Mouse (Mus musculus) layer of hippocampus, postnatal 36 days (tissue): ENCODE measurements around the gene Gm49380. TPM values are rescaled to one million over a fixed set of nuclear protein-coding genes. Genes with fewer than 3 reads are reported as not detected.

ENCODE experiments used
- DNase-seq, 2 experiments: peaks; one replicate each; pipeline ENCODE4 v3.0.0; 2022
- total RNA-seq, 2 experiments: library from RNA; stranded (reverse); gene quantifications; 2 replicates each; pipeline ENCODE4 v1.2.3; 2021

The Gm49380 gene
- total RNA-seq, result under 1 TPM; 0.35 to 0.61 TPM

DNA sequence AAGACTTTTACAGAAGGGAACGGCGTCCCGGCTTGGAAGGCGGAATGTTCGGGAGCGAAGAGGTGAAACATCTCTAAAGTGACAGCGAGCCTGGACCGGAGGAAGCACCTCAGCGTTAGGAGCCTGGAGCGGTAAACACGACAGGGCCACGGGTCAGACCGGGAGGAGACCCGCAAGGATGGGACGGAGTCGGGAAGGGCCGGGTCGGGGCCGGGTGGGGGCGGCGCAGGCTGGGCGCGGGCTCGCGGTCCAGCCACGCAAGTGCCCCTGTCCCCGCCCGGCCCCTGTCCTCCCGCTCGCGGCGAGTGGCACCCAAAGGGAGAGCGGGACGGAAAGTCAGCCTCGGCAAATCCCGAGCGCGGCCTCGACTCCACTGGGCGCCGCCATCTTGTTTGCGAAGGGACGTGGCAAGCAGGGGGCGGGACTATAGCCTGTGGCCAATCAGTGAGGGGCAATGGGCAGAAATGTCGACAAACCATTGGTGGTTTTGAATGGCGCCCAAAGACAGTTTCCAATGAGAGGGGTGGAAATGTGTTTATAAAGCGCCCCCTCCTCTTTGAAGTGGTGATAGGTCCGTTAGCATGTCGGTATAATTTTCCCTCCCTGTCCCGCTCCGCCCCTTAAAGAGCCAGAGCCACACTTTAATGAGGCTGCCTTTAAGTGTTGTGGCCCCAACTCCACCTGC lies at the start of gene Gm49380, which contains the start of gene Rnf26:
TSS of gene Gm49380 (minus strand) at position 396 of the 685 bp plus-strand sequence.
TSS of gene Rnf26 (minus strand) at position 413 of the 685 bp plus-strand sequence.
- DNase-seq, result peak; percentile 91 to 93

DNA sequence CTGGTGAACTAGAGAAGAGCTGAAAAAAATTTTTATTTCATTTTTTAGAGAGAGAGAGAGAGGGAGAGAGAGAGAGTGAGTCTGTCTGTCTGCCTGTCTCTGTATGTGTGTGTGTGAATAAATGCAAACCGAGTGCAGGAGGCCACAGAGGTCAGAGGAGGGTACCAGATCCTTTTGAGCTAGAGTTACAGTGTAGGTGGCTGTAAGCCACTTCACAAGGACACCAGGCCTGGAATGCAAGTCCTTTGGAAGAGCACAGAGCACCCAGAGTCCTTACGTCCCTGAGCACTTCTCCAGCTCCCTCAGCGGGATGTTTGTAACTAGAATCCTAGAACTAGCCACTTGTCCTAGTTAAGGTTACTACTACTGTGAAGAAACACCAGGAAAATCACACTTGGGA lies 46.6 kb upstream of the Gm49380 start:
- no peak for DNase-seq

DNA sequence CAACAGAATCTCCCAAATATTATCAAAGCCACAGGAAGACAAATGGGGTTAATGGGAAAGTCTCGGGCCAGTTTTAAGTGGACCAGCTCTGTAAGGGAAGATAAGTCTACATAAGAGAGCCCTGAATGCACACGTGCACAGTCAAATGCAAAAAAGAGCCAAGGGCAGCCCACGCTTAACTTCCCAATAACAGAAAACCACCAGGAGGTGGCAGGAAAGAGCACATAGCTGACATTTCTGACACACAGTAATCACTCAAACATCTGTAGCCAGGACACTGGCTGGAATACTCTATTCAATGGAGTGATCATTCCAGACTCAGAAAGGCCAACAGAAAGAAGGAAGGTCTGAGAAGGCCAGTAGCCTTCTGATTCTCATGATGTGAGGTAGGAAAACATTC lies 34.0 kb upstream of the Gm49380 start:
- no peak for DNase-seq

- no peak for DNase-seq
These were observed 31.4 kb upstream of the Gm49380 start for GRCm38 (mm10) chr9:44144718-44145060.

GRCm38 (mm10) chr9:44144023-44144717 lies 30.9 kb upstream of the Gm49380 start:
- DNase-seq, result no peak

DNA sequence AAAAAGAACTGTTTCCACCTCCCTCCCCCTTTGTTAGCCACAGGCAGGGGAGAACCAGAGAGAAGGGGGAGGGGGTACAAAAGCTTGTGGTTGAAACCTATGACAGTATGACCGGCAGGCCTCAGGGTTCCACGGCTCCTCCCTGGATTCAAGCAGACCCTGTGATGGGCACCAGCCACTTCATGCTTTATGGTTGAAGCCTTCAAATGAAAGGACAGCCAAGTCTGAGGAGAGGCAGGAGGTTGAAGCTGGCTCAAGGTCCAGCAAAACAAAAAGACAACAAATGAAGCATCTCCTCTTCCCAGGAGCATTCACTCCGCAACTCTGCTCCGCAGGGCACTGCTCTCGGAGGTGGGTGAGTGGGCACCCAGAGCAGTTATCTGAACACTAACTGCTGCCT lies 30.1 kb upstream of the Gm49380 start:
- no peak for DNase-seq

- DNase-seq, result no peak
These were observed 28.7 kb upstream of the Gm49380 start for GRCm38 (mm10) chr9:44141951-44142350.

DNA sequence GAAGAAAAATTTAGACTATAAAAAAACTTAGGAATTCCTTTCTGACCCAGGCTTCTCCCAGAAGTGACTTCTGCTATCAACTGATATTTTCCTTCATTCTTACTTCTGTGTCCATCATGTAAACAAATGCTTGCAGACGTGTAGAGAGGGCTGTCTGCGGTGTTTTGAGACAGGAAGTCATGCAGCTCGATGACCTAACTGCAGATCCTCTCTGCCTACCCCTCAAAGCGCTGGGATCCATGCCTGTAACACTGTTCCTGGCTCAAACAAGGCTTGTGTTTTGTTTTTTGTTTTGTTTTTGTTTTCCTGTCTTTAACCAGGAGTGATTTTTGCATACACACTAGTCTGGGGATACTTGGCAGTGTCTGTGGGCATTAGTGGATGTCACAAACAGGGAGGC lies 24.5 kb upstream of the Gm49380 start:
- DNase-seq, result no peak

DNA sequence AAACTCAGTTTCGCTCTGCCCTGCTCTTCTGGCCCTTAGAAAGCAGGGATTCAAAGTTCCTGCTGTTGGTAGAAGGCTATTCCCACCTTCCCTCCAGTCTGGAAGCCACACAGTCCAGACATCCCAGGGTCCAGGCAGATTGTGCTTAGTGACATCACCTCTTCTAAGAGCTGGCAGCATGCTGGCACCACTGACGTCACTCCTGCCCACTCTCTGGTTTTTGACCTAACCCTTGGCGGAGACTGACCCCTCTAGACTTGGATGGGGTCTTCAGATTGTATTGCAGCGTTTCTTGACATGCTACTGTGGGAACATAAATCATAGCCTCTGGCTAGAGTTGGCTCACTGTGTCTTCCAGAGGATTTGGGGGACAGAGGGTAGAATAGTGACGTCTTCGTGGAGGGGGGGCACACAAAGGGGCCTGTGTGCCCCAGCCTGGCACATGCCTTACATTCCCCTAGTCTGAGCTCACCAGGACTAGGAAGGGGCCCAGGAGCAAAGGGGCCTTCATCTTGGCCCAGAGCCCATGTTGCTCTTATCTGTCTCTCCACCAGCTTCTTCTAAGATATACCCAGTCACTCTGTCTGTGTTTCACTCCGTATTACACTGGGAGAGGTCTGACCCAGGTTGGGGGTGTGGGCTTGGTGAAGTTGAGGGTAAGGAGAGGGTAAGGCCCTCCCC lies 22.6 kb upstream of the Gm49380 start:
- DNase-seq, result no peak

DNA sequence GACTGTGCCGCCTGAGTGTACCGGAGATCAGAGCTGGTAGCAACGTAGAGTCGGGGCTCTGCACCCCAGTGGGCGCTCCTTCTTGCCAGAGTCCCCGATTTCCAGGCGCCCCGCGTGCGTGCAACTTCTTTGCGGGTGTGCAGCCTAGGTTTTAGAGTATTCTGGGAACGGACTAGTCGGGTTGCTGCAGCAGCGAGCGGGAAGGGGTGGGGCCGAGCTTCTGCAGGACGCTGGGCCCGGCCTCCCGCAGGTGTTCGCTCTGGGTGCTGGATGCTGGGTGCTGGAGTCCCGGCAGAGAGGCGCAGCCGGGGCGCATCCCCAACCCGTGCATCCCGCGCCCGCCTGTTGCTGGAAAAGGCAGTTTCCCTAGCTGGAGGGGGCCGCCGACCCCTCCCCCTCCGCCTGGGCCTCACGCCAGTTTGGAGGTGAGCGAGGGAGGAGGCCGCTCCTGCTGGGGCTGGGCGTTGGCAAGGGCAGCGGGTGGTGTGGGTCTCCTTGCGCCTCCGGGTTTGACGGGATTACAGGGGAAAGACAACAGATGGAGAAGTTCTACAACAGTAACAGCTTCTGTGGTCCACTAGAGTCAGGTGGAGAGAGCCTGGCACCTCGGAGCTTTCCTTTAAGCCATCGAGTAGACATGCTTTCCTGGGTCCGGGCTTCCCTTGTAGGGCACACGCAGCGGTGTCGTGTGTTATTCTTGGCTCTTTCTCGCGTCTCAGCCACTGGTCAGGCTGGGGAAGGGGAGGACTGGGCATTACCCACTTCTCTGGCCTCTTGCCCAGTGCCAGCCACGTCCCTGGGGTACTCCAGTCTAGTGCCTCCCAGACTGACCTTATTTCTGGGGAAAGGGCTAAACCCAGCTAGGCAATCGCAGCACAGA lies 21.8 kb upstream of the Gm49380 start:
- DNase-seq, result no peak

GRCm38 (mm10) chr9:44134101-44134850 lies 21.0 kb upstream of the Gm49380 start, which contains the start of gene Mcam:
TSS of gene Mcam (plus strand) at chr9:44134469.
- DNase-seq, result peak in 1 of 2 experiments; percentile 46

GRCm38 (mm10) chr9:44133287-44133686 lies 20.0 kb upstream of the Gm49380 start:
- DNase-seq, result no peak

DNA sequence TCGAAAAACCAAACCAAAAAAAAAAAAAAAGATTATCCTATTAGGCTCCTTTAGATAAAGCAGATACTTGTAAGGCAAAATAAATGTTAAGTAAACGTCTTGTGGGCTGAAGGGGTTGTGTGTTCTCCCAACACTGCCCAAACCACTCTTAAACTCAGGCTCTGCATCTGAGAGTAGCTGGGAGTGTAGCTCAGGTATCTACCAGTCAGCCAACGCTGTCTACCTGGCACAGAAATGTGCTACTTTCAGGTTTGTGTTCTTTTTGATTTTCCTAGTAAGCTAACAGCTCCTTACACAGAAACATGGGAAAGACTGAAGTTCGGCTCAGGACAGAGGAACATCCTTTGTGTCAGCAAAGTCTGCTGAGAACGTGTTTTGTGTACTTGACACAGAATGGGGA lies 18.9 kb upstream of the Gm49380 start:
- DNase-seq, result no peak

DNA sequence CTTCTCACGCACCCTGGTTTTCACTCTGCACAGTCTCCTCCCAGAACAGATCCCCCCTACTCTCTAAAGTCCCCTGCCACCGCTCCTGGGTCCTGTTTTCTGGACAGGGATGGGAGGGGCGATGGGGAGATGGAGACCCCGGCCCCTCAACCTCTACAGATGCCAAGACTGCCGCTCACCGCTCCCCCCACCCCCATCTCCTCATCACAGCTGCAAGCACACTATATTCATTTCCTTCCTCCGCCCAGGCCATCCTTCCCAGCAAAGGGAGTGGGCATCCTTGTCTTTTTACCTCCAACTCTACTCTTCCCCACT lies 17.9 kb upstream of the Gm49380 start:
- no peak for DNase-seq

- DNase-seq, result no peak
These were observed 17.4 kb upstream of the Gm49380 start for GRCm38 (mm10) chr9:44130581-44131275.

GRCm38 (mm10) chr9:44130034-44130433 lies 16.7 kb upstream of the Gm49380 start:
- no peak for DNase-seq

DNA sequence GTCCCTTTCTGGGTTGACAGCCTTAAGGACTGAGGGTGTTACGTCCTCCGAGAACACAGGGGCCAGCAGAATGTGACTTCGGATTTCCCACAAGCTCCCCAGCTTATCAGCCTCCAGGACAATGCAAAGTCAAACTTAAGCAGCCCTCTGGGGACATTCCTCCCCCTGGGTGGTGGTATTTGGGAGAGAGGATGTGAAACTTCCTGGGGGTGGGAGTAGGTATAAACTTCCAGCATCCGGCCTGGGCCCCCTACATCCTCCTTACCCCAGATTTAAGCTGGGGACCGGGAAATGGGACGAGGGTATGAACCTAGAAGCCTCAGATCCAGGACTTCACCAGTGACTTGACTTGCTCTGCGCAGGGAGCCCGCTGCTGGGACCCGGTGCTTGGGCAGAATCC lies 16.3 kb upstream of the Gm49380 start:
- no peak for DNase-seq

DNA sequence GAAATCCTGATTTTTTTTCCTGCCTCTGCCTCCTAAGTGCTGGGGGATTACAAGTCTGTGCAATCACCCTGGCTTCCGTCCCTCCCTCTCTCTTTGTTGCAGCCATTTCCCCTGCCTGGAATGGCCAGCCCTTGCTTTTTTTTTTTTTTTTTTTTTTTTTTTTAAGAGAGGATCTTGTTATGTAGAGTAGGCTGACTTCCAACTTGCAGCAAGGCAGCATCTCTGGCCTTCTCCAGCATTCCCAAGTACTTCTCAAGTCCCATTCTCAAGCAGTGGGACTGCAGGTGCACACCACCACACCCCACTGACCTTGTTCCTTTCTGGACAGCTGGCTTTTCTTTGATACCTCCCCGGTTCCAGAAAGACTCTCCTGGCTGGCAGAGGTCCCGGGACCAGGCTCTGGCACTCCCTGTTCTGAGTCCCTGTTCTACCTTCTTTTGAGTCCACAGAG lies 14.1 kb upstream of the Gm49380 start:
- DNase-seq, result no peak

DNA sequence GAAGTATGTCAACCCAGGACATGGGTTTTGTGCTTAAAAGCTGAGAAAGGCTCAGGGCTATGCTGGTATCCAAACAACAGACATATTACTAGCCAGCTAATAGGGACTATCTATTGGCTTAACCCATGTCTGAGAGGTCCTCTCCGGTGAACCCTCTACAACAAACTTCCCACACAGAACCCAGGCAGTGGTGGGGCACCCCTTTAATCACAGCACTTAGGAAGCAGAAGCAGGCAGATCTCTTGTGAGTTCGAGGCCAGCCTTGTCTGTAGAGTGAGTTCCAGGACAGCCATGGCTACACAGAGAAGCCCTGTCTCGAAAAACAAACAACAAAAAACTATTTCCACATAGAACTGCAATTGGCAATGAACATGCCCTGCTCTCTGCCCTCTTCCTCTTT lies 13.4 kb upstream of the Gm49380 start:
- DNase-seq, result no peak

GRCm38 (mm10) chr9:44125546-44126428 lies 12.5 kb upstream of the Gm49380 start:
- peak; percentile 75 to 85 for DNase-seq
